25 mouse cellular contexts compared by ENCODE assay signal in the genomic region with DNA sequence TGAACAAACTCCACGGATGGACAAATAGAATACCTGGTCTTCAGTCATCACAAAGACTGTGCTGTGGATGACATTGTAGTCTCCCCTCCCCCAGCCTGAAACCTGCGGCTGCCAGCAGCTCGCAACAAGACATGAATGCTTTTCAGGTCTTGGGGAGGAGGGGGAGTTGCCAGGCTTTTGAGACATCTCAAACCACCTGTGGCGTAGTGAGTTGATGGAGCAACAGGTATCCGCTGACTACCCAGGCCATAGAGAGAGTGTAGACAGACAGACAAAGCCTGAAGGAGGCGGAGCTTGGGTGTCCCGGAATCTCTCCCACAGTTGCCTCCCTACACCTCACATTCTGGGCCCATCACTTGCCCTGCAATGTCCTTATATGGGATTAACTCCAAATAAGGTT.
"Had no signal": no experiment of that assay in that cellular context is flagged by ENCODE, and none has a peak within 500 bp of the region (broad histone marks: within the 10 kb centered on the region; RNA-seq: fewer than 3 reads in every experiment).

No protein-coding gene starts in this region.

- H3K27ac ChIP-seq: heart, adult 2 months; heart, embryonic 13.5 days; heart, embryonic 15.5 days; hindbrain, embryonic 10.5 days; hindbrain, embryonic 13.5 days; hindbrain, embryonic 15.5 days; hindbrain, postnatal 0 days; kidney, embryonic 15.5 days; kidney, postnatal 0 days; limb, embryonic 15.5 days; liver, embryonic 13.5 days; liver, embryonic 15.5 days had no signal

- DNase-seq: gastrocnemius, postnatal 25 days; heart, adult 2 months; heart, postnatal 4 days; kidney, adult 11 months; kidney, adult 2 months; kidney, adult 9 months; kidney, postnatal 14 days; kidney, postnatal 36 days; layer of hippocampus, adult 9-11 months; layer of hippocampus, postnatal 36 days; left cerebral cortex, postnatal 4 days; liver, embryonic 13.5 days; liver, postnatal 0 days had no signal

- H3K36me3 ChIP-seq: heart, embryonic 15.5 days; hindbrain, embryonic 10.5 days; hindbrain, embryonic 13.5 days; hindbrain, embryonic 15.5 days; kidney, embryonic 15.5 days; limb, embryonic 13.5 days; limb, embryonic 15.5 days; liver, embryonic 13.5 days; liver, embryonic 15.5 days had no signal

- H3K9ac ChIP-seq: heart, embryonic 13.5 days; heart, embryonic 15.5 days; hindbrain, embryonic 13.5 days; hindbrain, embryonic 15.5 days; kidney, embryonic 15.5 days; limb, embryonic 13.5 days; limb, embryonic 15.5 days; liver, embryonic 13.5 days; liver, embryonic 15.5 days; liver, postnatal 0 days had no signal

- H3K4me3 ChIP-seq: heart, adult 2 months; heart, embryonic 13.5 days; heart, embryonic 15.5 days; hindbrain, embryonic 10.5 days; hindbrain, embryonic 13.5 days; hindbrain, embryonic 15.5 days; kidney, embryonic 15.5 days; limb, embryonic 13.5 days; limb, embryonic 15.5 days; liver, embryonic 13.5 days; liver, embryonic 15.5 days had no signal

- H3K9me3 ChIP-seq: heart, embryonic 13.5 days; heart, embryonic 15.5 days; hindbrain, embryonic 10.5 days; hindbrain, embryonic 13.5 days; hindbrain, embryonic 15.5 days; kidney, embryonic 15.5 days; limb, embryonic 13.5 days; limb, embryonic 15.5 days; liver, embryonic 13.5 days; liver, embryonic 15.5 days had no signal

- H3K27me3 ChIP-seq: heart, embryonic 13.5 days; heart, embryonic 15.5 days; hindbrain, embryonic 13.5 days; hindbrain, embryonic 15.5 days; kidney, embryonic 15.5 days; limb, embryonic 13.5 days; limb, embryonic 15.5 days; liver, embryonic 13.5 days; liver, embryonic 15.5 days had no signal

- H3K4me2 ChIP-seq: heart, embryonic 11.5 days; heart, embryonic 13.5 days; heart, embryonic 15.5 days; hindbrain, embryonic 13.5 days; hindbrain, embryonic 15.5 days; kidney, embryonic 15.5 days; limb, embryonic 13.5 days; limb, embryonic 15.5 days; liver, embryonic 13.5 days; liver, embryonic 15.5 days had no signal

- ATAC-seq: hindbrain, postnatal 0 days; liver, postnatal 0 days had no signal
